Mouse (Mus musculus) CH12.LX (cell line): Measurements from ENCODE around the gene Cacna1h.

Experiments
- KAT2A ChIP-seq: IDR thresholded peaks from 2 replicates; pipeline ENCODE4 v1.6.1; 2012; ENCODE audit warnings: low read length, improper control_type of control experiment, inconsistent platforms; ENCODE audit not compliant: insufficient replicate concordance
- MAZ ChIP-seq: IDR thresholded peaks from 2 replicates; pipeline ENCODE4 v1.6.1; 2012; ENCODE audit warnings: low read depth, mild to moderate bottlenecking, inconsistent platforms, low read length, improper control_type of control experiment, moderate library complexity
- POLR2AphosphoS2 ChIP-seq: IDR thresholded peaks from 2 replicates; pipeline ENCODE4 v1.6.1; 2011; ENCODE audit warnings: low read depth, low read length, improper control_type of control experiment
- TCF12 ChIP-seq: IDR thresholded peaks from 2 replicates; pipeline ENCODE4 v1.6.1; 2014; ENCODE audit warnings: low read depth, mild to moderate bottlenecking, inconsistent platforms, low read length, improper control_type of control experiment

DNA sequence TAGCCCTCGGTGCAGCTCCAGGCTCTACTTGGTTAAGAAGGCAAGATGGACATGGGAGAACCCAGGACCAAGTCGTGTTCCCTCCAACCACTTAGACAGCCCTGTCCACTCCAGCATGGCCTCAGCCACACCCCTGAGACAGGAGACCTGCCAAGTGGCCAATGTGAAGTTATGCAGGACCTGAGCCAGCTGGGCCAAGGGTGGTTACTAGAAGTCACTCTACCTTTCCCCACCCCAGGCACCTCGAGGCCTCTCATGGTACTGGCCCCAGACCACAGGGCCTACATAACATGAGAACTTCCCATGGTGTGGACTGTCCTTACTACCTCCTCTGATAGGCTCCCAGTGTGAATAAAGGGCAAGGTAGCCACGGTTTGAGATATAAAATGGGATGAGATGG, 19.4 kb downstream of the Cacna1h start:
- no peak for TF ChIP-seq KAT2A
- TF ChIP-seq MAZ, result no peak
- no peak for TF ChIP-seq TCF12
- TF ChIP-seq POLR2AphosphoS2, result no peak
